Mouse (Mus musculus) spleen, adult 2 months (tissue): ENCODE results near the gene Anxa5.

Experiments
- CTCF ChIP-seq: fragments of 200-500 bp; IDR thresholded peaks from 2 replicates; pipeline ENCODE4 v1.5.1; 2011; ENCODE audit warnings: mild to moderate bottlenecking, inconsistent platforms; ENCODE audit not compliant: insufficient read depth, insufficient read length, insufficient replicate concordance; ENCODE audit errors: extremely low read depth
- POLR2A ChIP-seq: fragments of 200-500 bp; IDR thresholded peaks from 2 replicates; pipeline ENCODE4 v1.6.1; 2011; ENCODE audit warnings: low read depth, low read length, inconsistent platforms

DNA sequence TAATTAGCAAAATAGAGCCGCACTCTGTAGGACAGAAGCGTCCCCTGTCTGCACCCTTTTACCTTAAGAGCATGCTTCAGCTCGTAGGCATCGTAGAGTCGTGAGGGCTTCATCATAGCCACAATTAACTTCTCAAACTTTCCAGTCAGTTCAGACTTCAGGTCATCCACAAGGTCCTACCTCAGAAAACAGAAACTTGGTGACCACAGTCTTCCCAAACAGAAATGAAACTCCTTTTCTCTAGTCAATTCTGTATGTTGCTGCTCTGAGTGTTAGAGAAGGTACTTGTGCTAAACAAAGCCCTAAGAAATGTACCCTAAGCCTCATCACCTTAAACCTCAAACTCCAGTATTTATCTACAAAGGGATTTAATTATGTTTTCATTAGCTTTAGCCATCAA lies 13.9 kb downstream of the Anxa5 start:
- no peak for TF ChIP-seq CTCF
- no peak for TF ChIP-seq POLR2A
